Mouse (Mus musculus) ES-E14 (cell line): ENCODE measurements around the gene Cep131. TPM values are rescaled to one million over a fixed set of nuclear protein-coding genes. Genes with fewer than 3 reads are reported as not detected.

Experiments
- DNase-seq: peaks from one replicate; pipeline ENCODE4 v3.0.0-alpha.2; 2013; ENCODE audit warnings: low read depth, low spot score
- H3K27ac ChIP-seq: 2 replicates; pipeline ENCODE4 v1.5.1; 2012; ENCODE audit warnings: low read depth, mild to moderate bottlenecking, low read length, moderate library complexity, mixed read lengths; ENCODE audit not compliant: poor library complexity, insufficient read depth, severe bottlenecking
- H3K36me3 ChIP-seq: 2 replicates; pipeline ENCODE4 v1.6.1; 2012; ENCODE audit warnings: mild to moderate bottlenecking, low read length, moderate library complexity, mixed read lengths; ENCODE audit not compliant: control insufficient read depth, poor library complexity, insufficient read depth, severe bottlenecking
- H3K4me1 ChIP-seq, 2 experiments: fragments of 150-350 bp in 1 of 2; sonication (generic) in 1 of 2; 2 replicates each; pipeline ENCODE4 v1.6.1; 2012; ENCODE audit warnings: low read length in 2 of 2, mild to moderate bottlenecking in 1 of 2, mixed read lengths in 1 of 2; ENCODE audit not compliant: control insufficient read depth in 2 of 2, insufficient read depth in 2 of 2, poor library complexity in 1 of 2
- H3K4me3 ChIP-seq, 2 experiments: fragments of 150-350 bp in 1 of 2; sonication (generic) in 1 of 2; 2 replicates each; pipeline ENCODE4 v1.5.1; 2012; ENCODE audit warnings: low read length in 2 of 2, low read depth in 1 of 2, mild to moderate bottlenecking in 1 of 2, mixed read lengths in 1 of 2; ENCODE audit not compliant: insufficient read depth in 1 of 2, poor library complexity in 1 of 2, severe bottlenecking in 1 of 2
- H3K9ac ChIP-seq: 2 replicates; pipeline ENCODE4 v1.6.1; 2012; ENCODE audit warnings: low read depth, mild to moderate bottlenecking, low read length, mixed read lengths; ENCODE audit not compliant: poor library complexity, insufficient read depth, severe bottlenecking
- H3K9me3 ChIP-seq: fragments of 150-350 bp; sonication (generic); 2 replicates; pipeline ENCODE4 v1.6.1; 2012; ENCODE audit warnings: low read depth, mild to moderate bottlenecking, low read length; ENCODE audit not compliant: control insufficient read depth, insufficient read depth
- CHD2 ChIP-seq: IDR thresholded peaks from 2 replicates; pipeline ENCODE4 v1.6.1; 2014; ENCODE audit warnings: mild to moderate bottlenecking, low read depth, low read length, inconsistent platforms
- HCFC1 ChIP-seq: IDR thresholded peaks from 2 replicates; pipeline ENCODE4 v1.6.1; 2012; ENCODE audit warnings: low read length, inconsistent platforms, borderline replicate concordance; ENCODE audit not compliant: insufficient read depth
- MAFK ChIP-seq: IDR thresholded peaks from 2 replicates; pipeline ENCODE4 v1.6.1; 2014; ENCODE audit warnings: mild to moderate bottlenecking, low read depth, low read length, inconsistent platforms; ENCODE audit not compliant: insufficient read depth
- ZC3H11A ChIP-seq: IDR thresholded peaks from 2 replicates; pipeline ENCODE4 v1.6.1; 2012; ENCODE audit warnings: low read depth, mild to moderate bottlenecking, inconsistent platforms, low read length, borderline replicate concordance
- ZNF384 ChIP-seq: IDR thresholded peaks from 2 replicates; pipeline ENCODE4 v1.6.1; 2012; ENCODE audit warnings: low read depth, low read length, inconsistent platforms
- in situ Hi-C, 2 experiments: fragments of 600-800 bp; cut with MboI; formaldehyde crosslinking; loops; one replicate each; pipeline ENCODE4 v1.15.1; 2025; ENCODE audit warnings: low sequenced_read_pairs in 2 of 2, inconsistent platforms in 1 of 2; ENCODE audit not compliant: unreplicated experiment in 2 of 2
- total RNA-seq: library from RNA; depleted of rRNA; stranded (reverse); fragments of 300-350 nt; gene quantifications from 2 replicates; pipeline ENCODE4 v1.2.3, GENCODE M21; 2012; rRNA removed

Gene Cep131
- total RNA-seq, 1 experiment, result 24.0 TPM

DNA sequence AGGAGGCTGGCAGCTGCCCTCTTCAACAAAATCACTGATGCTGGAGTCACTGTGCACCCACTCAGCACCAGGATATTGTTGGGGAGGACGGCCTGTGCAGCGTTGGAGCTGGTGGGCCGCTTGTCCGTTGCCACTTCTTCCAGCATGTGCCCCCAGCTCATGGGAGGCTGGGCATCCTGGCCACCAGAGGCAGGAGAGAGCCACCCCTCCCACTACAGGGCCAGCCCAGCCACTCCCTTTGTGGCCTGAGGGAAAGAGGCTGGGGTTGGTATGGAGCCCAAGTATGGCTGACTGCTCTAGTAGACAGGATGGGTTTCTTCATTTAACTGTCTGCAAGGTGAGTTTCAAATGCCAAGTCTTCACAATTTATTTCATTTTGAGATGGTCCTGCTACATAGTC lies 71.9 kb downstream of the Cep131 start:
- Histone ChIP-seq H3K4me1 (peaks cover 0 to 3% of the 10 kb centered on the region in 2 experiments; a peak in 1 of 4 replicates), H3K9ac (no peak overlapping the region), H3K9me3 (no peaks in the 10 kb centered on the region), H3K27ac (no peak overlapping the region), H3K36me3 (no peaks in the 10 kb centered on the region), H3K4me3 (no peak overlapping the region)
- no peak for DNase-seq
- TF ChIP-seq CHD2 (no peak), MAFK (no peak), ZNF384 (no peak), ZC3H11A (no peak), HCFC1 (no peak)
- in situ Hi-C loops, result no loop called here

Other genes with a start within 250 kb of the Cep131 start
- gene Chmp6, start 173.4 kb downstream of the Cep131 start, total RNA-seq, result 48.1 and 58.1 TPM in 2 replicates
- gene Baiap2, start 144.1 kb downstream of the Cep131 start, total RNA-seq, result 21.8 and 23.3 TPM in 2 replicates
- gene Aatk, start 39.7 kb downstream of the Cep131 start, total RNA-seq, result 1.2 and 2.2 TPM in 2 replicates
- gene Tepsin, start 11.9 kb upstream of the Cep131 start, total RNA-seq, result 26.5 and 37.1 TPM in 2 replicates
- gene Ndufaf8, start 12.1 kb upstream of the Cep131 start, total RNA-seq, result 48.8 and 49.3 TPM in 2 replicates
- 146 and 216 TPM in 2 replicates for gene Slc38a10, start 64.5 kb upstream of the Cep131 start, total RNA-seq
- gene Bahcc1, start 146.1 kb upstream of the Cep131 start, total RNA-seq, result 11.7 and 16.3 TPM in 2 replicates